Mouse (Mus musculus) megakaryocyte-erythroid progenitor cell, adult 5 weeks (primary cell): Measurements from ENCODE around the gene Ugt8a. TPM values are rescaled to one million over a fixed set of nuclear protein-coding genes. Genes with fewer than 3 reads are reported as not detected.

ENCODE experiments used
- polyA plus RNA-seq: library from polyadenylated mRNA; stranded (reverse); fragments of >175 nt; gene quantifications from 2 replicates; pipeline ENCODE4 v1.2.3, GENCODE M21; 2012

The Ugt8a gene
- 0.05 and 0.08 TPM in 2 replicates for polyA plus RNA-seq

DNA sequence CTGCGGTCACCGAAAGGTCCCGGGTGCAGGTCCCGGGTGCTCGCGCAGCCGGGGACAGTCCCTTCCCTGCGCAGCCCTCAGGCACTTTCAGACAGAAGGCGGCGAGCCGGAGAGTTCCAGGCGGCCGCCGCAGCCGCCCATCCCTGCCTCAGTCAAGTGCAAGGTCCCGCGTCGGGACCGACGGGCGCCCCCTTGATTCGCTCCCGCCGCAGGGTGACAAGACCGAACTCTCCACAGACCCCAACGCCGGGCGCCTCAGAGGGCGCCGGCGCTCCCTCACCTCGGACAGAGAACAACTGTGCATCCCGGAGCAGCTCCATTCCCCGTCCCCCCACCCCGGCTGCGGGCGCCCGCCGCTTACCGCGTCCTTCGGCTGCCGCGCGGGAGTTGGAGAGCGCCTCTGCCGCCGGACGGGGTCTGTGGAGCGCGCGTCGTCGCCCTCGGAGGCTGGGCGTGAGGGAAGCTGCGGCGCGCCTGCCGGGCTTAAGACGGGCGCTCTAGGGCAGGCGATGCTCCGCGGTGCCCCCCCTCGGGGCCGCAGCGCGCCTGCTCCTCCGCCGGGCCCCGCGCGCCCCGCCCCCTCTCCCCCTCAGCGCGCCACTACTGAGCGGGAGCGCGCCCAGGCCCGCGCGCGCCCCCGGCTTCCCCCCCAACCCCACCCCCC is at the start of gene Ugt8a:
Gene Ugt8a, minus strand, starts transcription at position 528 of the 664 bp plus-strand sequence.

